ENCODE assay signal across 8 mouse cellular contexts in the genomic region with DNA sequence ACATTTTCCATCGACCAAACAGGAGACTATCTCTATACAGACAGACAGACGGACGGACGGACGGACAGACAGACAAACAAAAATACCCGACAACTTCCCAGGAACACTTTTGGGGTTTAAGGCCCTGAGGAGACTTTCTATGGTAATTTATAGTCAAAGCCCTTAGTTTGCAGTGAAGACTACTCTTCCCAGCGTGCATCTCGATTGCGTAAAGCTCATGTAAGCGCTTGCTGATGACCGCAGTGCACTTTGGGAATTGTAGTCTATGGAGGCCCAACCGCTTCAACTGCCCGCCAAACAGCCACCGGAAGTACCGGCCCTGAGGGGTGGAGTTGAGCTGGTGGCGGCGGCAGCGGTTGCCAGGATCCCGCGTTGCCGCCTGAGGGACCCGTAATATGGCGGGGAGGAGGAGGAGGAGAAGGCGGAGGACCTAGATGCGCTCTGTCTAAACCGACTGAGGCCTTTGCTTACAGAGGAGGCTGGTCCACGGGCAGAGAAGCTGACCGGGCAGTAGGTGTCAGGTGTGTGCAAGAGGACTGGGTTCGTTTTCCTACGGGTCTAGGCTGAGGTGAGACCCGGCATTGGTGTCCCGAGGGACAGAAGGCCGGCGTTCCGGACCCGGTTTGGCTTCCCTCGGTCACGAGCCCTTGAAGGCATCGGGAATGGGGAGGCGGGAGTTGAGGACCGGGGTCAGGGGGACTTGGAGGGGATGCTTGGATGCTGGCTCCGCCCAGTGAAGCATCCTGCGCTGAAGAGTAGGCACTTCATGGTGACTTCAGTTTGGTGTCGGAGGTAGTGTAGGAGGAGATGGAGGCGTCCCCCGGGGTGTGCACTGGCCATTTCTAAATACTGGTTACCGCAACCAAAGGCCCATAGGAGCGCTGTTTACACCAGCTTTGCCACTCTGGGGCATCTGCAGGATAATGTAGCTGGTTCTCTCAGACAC. TPM values are rescaled to one million over a fixed set of nuclear protein-coding genes. Genes with fewer than 3 reads are reported as not detected.
DNase-seq lines count a peak whose midpoint lies in the region; ATAC-seq and TF ChIP-seq lines count a peak whose summit lies in the region.

A gene (plus strand): TSS at position 325 of the 946 bp plus-strand sequence.

- ATAC-seq in forebrain, embryonic 11.5 days (replicated peaks; ENCODE audit: low FRiP score) = peak; percentile 97
- peak; percentile 99 for ATAC-seq in heart, postnatal 0 days (ENCODE audit: insufficient read depth, low read depth)
- ATAC-seq in liver, embryonic 16.5 days (ENCODE audit: low read depth) = peak; percentile 99
- ATAC-seq in neural tube, embryonic 13.5 days (ENCODE audit: low read depth) = peak; percentile 97

- peaks cover 5% of the 10 kb centered on the region; the same call in 1 of the 2 replicates for H3K4me1 ChIP-seq in forebrain, embryonic 11.5 days (replicated peaks; ENCODE audit: control insufficient read depth, insufficient read depth, low read length)
- 0 out of 2 replicates have a peak, but pooled peaks cover 5% of the 10 kb centered on the region for H3K4me1 ChIP-seq in heart, postnatal 0 days (ENCODE audit: control insufficient read depth, insufficient read depth)
- peaks cover 8% of the 10 kb centered on the region for H3K4me1 ChIP-seq in liver, embryonic 16.5 days (ENCODE audit: control insufficient read depth, low read depth, low read length)
- H3K4me1 ChIP-seq in neural tube, embryonic 13.5 days (replicated peaks) = peaks cover 13% of the 10 kb centered on the region
- H3K4me1 ChIP-seq in testis, adult 2 months (ENCODE audit: control insufficient read depth, insufficient read depth, low read length) = no peaks in the 10 kb centered on the region

- H3K4me3 ChIP-seq in forebrain, embryonic 11.5 days (ENCODE audit: low read depth, low read length) = peak within 1 kb of the TSS; percentile 85
- peak within 1 kb of the TSS; percentile 78 for H3K4me3 ChIP-seq in heart, postnatal 0 days (ENCODE audit: low read depth, low read length)
- peak within 1 kb of the TSS; percentile 97 for H3K4me3 ChIP-seq in liver, embryonic 16.5 days (ENCODE audit: low read depth, low read length)
- H3K4me3 ChIP-seq in neural tube, embryonic 13.5 days = peak within 1 kb of the TSS; percentile 93
- H3K4me3 ChIP-seq in testis, adult 2 months (ENCODE audit: control insufficient read depth, low read depth, low read length) = peak within 1 kb of the TSS; percentile 93

- under 1% methylated on average over 48 of the region's 48 CpGs for WGBS in forebrain, embryonic 11.5 days
- WGBS in heart, postnatal 0 days = 1% methylated on average over 48 of the region's 48 CpGs
- WGBS in liver, embryonic 16.5 days (ENCODE audit: insufficient replicate concordance) = 1% methylated on average over 48 of the region's 48 CpGs
- 1% methylated on average over 48 of the region's 48 CpGs for WGBS in neural tube, embryonic 13.5 days

- peak; percentile 80; the same call in 1 of the 2 replicates for TF ChIP-seq POLR2A in testis, adult 2 months (IDR thresholded peaks at IDR 0.05; ENCODE audit: control insufficient read depth, low read depth, low read length)

- no peaks in the 10 kb centered on the region for H3K9me3 ChIP-seq in forebrain, embryonic 11.5 days (ENCODE audit: control insufficient read depth, low read length)
- no peaks in the 10 kb centered on the region for H3K9me3 ChIP-seq in heart, postnatal 0 days (replicated peaks; ENCODE audit: control insufficient read depth, low read length)
- no peaks in the 10 kb centered on the region for H3K9me3 ChIP-seq in liver, embryonic 16.5 days (replicated peaks; ENCODE audit: control insufficient read depth, low read length)
- no peaks in the 10 kb centered on the region for H3K9me3 ChIP-seq in neural tube, embryonic 13.5 days

- no peak for TF ChIP-seq EP300 in heart, postnatal 0 days (IDR thresholded peaks at IDR 0.05; ENCODE audit: low read depth)

- DNase-seq in CD8-positive naive resting alpha-beta T cell, adult 2 months (ENCODE audit: low read depth in 2 of 2, low spot score in 2 of 2) = peak; percentile 85 to 87
- DNase-seq in c-Kit-positive CD71-negative TER-119-negative erythroid progenitor cells, embryonic 14.5 days (ENCODE audit: low read depth) = peak; percentile 93
- peak; percentile 94 for DNase-seq in forebrain, embryonic 11.5 days (ENCODE audit: low spot score)
- peak; percentile 98 for DNase-seq in heart, postnatal 0 days (ENCODE audit: low spot score)
- DNase-seq in kidney, postnatal 4 days = peak; percentile 90 to 94

- no peaks in the 10 kb centered on the region for H3K27me3 ChIP-seq in forebrain, embryonic 11.5 days (ENCODE audit: control insufficient read depth, insufficient read depth, low read length)
- no peaks in the 10 kb centered on the region for H3K27me3 ChIP-seq in heart, postnatal 0 days (ENCODE audit: control insufficient read depth, insufficient read depth, low read length)
- H3K27me3 ChIP-seq in liver, embryonic 16.5 days (ENCODE audit: control insufficient read depth, insufficient read depth, low read depth, low read length) = no peaks in the 10 kb centered on the region
- H3K27me3 ChIP-seq in neural tube, embryonic 13.5 days = no peaks in the 10 kb centered on the region
- H3K27me3 ChIP-seq in testis, adult 2 months (ENCODE audit: control insufficient read depth, insufficient read depth, low read length) = no peaks in the 10 kb centered on the region

- no peaks in the 10 kb centered on the region; the same call in 1 of the 2 replicates for H3K36me3 ChIP-seq in forebrain, embryonic 11.5 days (ENCODE audit: control insufficient read depth, insufficient read depth, low read length)
- peaks cover 10% of the 10 kb centered on the region for H3K36me3 ChIP-seq in heart, postnatal 0 days (replicated peaks; ENCODE audit: control insufficient read depth, insufficient read depth, low read length)
- H3K36me3 ChIP-seq in liver, embryonic 16.5 days (ENCODE audit: control insufficient read depth, insufficient read depth) = peaks cover 3% of the 10 kb centered on the region; the same call in 1 of the 2 replicates
- peaks cover 9% of the 10 kb centered on the region for H3K36me3 ChIP-seq in neural tube, embryonic 13.5 days
- H3K36me3 ChIP-seq in testis, adult 2 months (ENCODE audit: control insufficient read depth, insufficient read depth, low read length) = peaks cover 2% of the 10 kb centered on the region

- peak within 1 kb of the TSS; percentile 65 for H3K4me2 ChIP-seq in forebrain, embryonic 11.5 days (ENCODE audit: low read depth, low read length, severe bottlenecking)
- H3K4me2 ChIP-seq in heart, postnatal 0 days (ENCODE audit: low read depth, low read length) = peak within 1 kb of the TSS; percentile 81
- peak within 1 kb of the TSS; percentile 95 for H3K4me2 ChIP-seq in liver, embryonic 16.5 days (ENCODE audit: low read depth, low read length)
- peak within 1 kb of the TSS; percentile 63 for H3K4me2 ChIP-seq in neural tube, embryonic 13.5 days

- H3K9ac ChIP-seq in forebrain, embryonic 11.5 days (ENCODE audit: low read length) = peak within 1 kb of the TSS; percentile 83
- H3K9ac ChIP-seq in heart, postnatal 0 days (replicated peaks; ENCODE audit: low read depth, low read length) = peak within 1 kb of the TSS; percentile 62
- H3K9ac ChIP-seq in liver, embryonic 16.5 days (ENCODE audit: low read depth, low read length) = peak within 1 kb of the TSS; percentile 87
- H3K9ac ChIP-seq in neural tube, embryonic 13.5 days = peak within 1 kb of the TSS; percentile 86

- H3K27ac ChIP-seq in forebrain, embryonic 11.5 days (ENCODE audit: low read depth, low read length) = 0 out of 2 replicates have a peak within 1 kb of the TSS, but pooled peaks have one; percentile 31
- no peak within 1 kb of the TSS for H3K27ac ChIP-seq in heart, postnatal 0 days (ENCODE audit: low read depth)
- peak within 1 kb of the TSS; percentile 77 for H3K27ac ChIP-seq in liver, embryonic 16.5 days (ENCODE audit: low read length)
- H3K27ac ChIP-seq in neural tube, embryonic 13.5 days (replicated peaks) = peak within 1 kb of the TSS; percentile 87
- peak within 1 kb of the TSS; percentile 92 for H3K27ac ChIP-seq in testis, adult 2 months (ENCODE audit: control insufficient read depth, insufficient read depth, low read depth, low read length)

- TF ChIP-seq CTCF in heart, postnatal 0 days (IDR thresholded peaks at IDR 0.05; ENCODE audit: low read depth) = no peak
- no peak for TF ChIP-seq CTCF in testis, adult 2 months (IDR thresholded peaks at IDR 0.05; ENCODE audit: control insufficient read depth, insufficient read depth, insufficient replicate concordance, low read depth, low read length)

RNA-seq across cellular contexts. Expression of the gene that starts here (rescaled TPM):
- 26.8 and 28.0 TPM in 2 replicates for polyA plus RNA-seq in forebrain, embryonic 11.5 days (2014; fragmentation: Nextera tagmentation; extraction: Ambion mirVana)
- total RNA-seq in heart, postnatal 0 days (2014; rRNA removed; ENCODE audit: low replicate concordance) = 1.8 and 2.0 TPM in 2 replicates
- 1.9 TPM in 2 replicates for polyA plus RNA-seq in heart, postnatal 0 days (2015; fragmentation: Nextera tagmentation; extraction: Ambion mirVana)
- polyA plus RNA-seq in liver, embryonic 16.5 days (2015; fragmentation: Nextera tagmentation; extraction: Ambion mirVana) = 8.3 and 8.9 TPM in 2 replicates
- 29.9 and 32.7 TPM in 2 replicates for polyA plus RNA-seq in neural tube, embryonic 13.5 days (2015; fragmentation: Nextera tagmentation; extraction: Ambion mirVana)
- polyA plus RNA-seq in testis, adult 2 months (2012; rRNA removed) = 45.0 and 59.8 TPM in 2 replicates
